Mouse (Mus musculus): ENCODE results near the gene Rhod. TPM values are rescaled to one million over a fixed set of nuclear protein-coding genes. Genes with fewer than 3 reads are reported as not detected.
"Not testable (repeated sequence)": the region's sequence is repeated elsewhere in the genome, so short reads cannot be mapped to it uniquely, and the experiment has no call there.

Gene Rhod
- polyA plus RNA-seq, 1 experiment from 2014 or later: 25.0 TPM

DNA sequence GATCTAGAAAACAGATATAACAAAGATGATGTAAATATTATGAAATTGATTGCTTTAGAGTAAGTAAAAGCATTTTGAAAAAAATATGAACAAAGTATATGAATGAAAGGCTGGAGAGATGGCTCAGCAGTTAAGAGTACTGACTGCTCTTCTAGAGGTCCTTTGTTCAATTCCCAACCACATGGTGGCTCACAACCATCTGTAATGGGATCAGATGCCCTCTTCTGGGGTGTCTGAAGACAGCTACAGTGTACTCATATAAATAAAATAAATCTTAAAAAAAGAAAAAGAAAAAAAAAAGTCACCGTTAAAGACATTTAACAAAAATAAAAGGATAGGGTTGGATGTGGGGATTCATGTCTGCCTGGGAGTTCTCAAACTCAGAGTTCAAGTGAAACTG is 56.9 kb downstream of the Rhod start:
- peaks cover 58% of the 10 kb centered on the region for H3K36me3 ChIP-seq
- not testable (repeated sequence) for H3K27me3 ChIP-seq (replicated peaks); H3K4me2 ChIP-seq; ATAC-seq (ENCODE audit: extremely low read depth, insufficient number of reproducible peaks, low FRiP score, low TSS enrichment); H3K27ac ChIP-seq (replicated peaks); H3K4me3 ChIP-seq; H3K9me3 ChIP-seq; H3K9ac ChIP-seq
- WGBS: 88% methylated on average over 1 of the region's 1 CpGs
- peaks cover 10% of the 10 kb centered on the region; the same call in 1 of the 2 replicates for H3K4me1 ChIP-seq

Other genes starting within 250 kb of the Rhod start
- gene Tbc1d10c, start 248.1 kb downstream of the Rhod start, polyA plus RNA-seq (2015; fragmentation: Nextera tagmentation; extraction: Ambion mirVana): 2.0 and 2.7 TPM in 2 replicates
- gene Ppp1ca, start 247.4 kb downstream of the Rhod start, polyA plus RNA-seq (2015; fragmentation: Nextera tagmentation; extraction: Ambion mirVana): 642 and 729 TPM in 2 replicates
- 21.3 and 22.2 TPM in 2 replicates for gene Rad9a, start 237.8 kb downstream of the Rhod start, polyA plus RNA-seq (2015; fragmentation: Nextera tagmentation; extraction: Ambion mirVana)
- gene Clcf1, start 225.2 kb downstream of the Rhod start, polyA plus RNA-seq (2015; fragmentation: Nextera tagmentation; extraction: Ambion mirVana): 1.1 and 1.9 TPM in 2 replicates
- gene AC109138.7, start 225.1 kb downstream of the Rhod start, polyA plus RNA-seq (2015; fragmentation: Nextera tagmentation; extraction: Ambion mirVana): not detected in 2 replicates
- 19.9 and 23.5 TPM in 2 replicates for gene Pold4, start 207.5 kb downstream of the Rhod start, polyA plus RNA-seq (2015; fragmentation: Nextera tagmentation; extraction: Ambion mirVana)
- 5.0 and 6.7 TPM in 2 replicates for gene Ssh3, start 170.3 kb downstream of the Rhod start, polyA plus RNA-seq (2015; fragmentation: Nextera tagmentation; extraction: Ambion mirVana)
- gene Ankrd13d, start 156.3 kb downstream of the Rhod start, polyA plus RNA-seq (2015; fragmentation: Nextera tagmentation; extraction: Ambion mirVana): 1.0 and 1.6 TPM in 2 replicates
- 9.4 and 12.9 TPM in 2 replicates for gene Grk2, start 133.2 kb downstream of the Rhod start, polyA plus RNA-seq (2015; fragmentation: Nextera tagmentation; extraction: Ambion mirVana)
- 31.6 and 35.5 TPM in 2 replicates for gene Kdm2a, start 41.1 kb downstream of the Rhod start, polyA plus RNA-seq (2015; fragmentation: Nextera tagmentation; extraction: Ambion mirVana)
- 0.94 and 1.1 TPM in 2 replicates for gene Syt12, start 38.0 kb upstream of the Rhod start, polyA plus RNA-seq (2015; fragmentation: Nextera tagmentation; extraction: Ambion mirVana)
- not detected in 2 replicates for gene 2010003K11Rik, start 59.2 kb upstream of the Rhod start, polyA plus RNA-seq (2015; fragmentation: Nextera tagmentation; extraction: Ambion mirVana)
- gene Pcx, start 71.0 kb upstream of the Rhod start, polyA plus RNA-seq (2015; fragmentation: Nextera tagmentation; extraction: Ambion mirVana): 11.6 and 13.1 TPM in 2 replicates
- gene Lrfn4, start 176.2 kb upstream of the Rhod start, polyA plus RNA-seq (2015; fragmentation: Nextera tagmentation; extraction: Ambion mirVana): 3.2 and 3.8 TPM in 2 replicates
- gene Rce1, start 186.2 kb upstream of the Rhod start, polyA plus RNA-seq (2015; fragmentation: Nextera tagmentation; extraction: Ambion mirVana): 37.7 and 41.2 TPM in 2 replicates

All from heart, embryonic 13.5 days (tissue).